Mouse (Mus musculus): ENCODE data around the gene Nsd1.
A peak's percentile ranks its signal among the peaks of the same experiment; 100 is the strongest.

Gene Nsd1

GRCm38 (mm10) chr13:55258651-55259050 is 49.1 kb downstream of the Nsd1 start:
- no peak for DNase-seq

DNA sequence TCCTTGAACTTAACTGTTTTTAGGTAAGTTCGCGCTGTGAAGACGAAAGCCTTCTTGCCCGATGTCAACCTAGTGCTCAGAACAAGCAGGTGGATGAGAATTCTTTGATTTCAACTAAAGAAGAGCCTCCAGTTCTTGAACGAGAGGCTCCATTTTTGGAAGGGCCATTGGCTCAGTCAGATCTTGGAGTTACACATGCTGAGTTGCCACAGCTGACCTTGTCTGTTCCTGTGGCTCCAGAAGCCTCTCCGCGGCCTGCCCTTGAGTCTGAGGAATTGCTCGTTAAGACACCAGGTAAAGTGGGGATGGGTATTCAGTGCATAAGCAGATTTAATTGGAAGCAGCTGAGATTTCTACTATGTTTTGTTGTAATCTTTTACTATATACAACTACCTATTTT is 51.9 kb downstream of the Nsd1 start:
- no peak for DNase-seq

GRCm38 (mm10) chr13:55262096-55262495 is 52.5 kb downstream of the Nsd1 start:
- DNase-seq: no peak

GRCm38 (mm10) chr13:55277203-55277602 is 67.6 kb downstream of the Nsd1 start:
- DNase-seq: no peak

DNA sequence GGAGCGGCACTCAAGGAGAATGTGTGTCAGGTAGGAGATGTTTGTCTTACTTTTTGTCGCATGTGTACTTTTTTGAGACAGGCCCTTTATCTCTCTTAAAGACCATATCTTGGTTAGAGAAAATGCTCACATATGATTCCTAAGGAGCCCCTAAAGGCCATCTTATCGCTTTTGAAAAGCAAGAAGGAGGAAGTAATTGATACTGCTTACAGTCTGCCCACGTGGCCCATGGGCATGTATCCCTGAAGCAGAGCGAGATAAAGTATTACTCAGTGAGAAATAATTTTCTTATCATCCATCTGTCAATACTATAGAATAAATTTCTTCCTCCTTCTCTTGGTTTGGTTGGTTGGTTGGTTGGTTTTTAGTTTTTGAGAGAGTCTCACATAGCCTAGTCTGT is 68.1 kb downstream of the Nsd1 start:
- DNase-seq: no peak

DNA sequence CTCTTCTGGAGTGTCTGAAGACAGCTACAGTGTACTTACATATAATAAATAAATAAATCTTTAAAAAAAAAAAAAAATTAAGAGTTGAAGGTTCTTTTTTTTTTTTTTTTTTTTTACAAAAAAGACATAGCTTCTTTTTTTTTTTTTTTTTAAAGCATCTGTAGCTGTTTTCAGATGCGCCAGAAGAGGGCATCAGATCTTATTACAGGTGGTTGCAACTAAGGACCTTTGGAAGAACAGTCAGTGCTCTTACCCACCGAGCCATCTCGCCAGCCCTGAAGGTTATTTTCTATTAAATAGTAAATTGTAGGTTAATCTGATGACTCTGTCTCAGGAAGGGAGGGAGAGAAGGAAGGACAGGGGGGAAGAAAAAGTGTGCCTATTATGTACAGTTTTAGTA is 79.3 kb downstream of the Nsd1 start:
- DNase-seq: peak; percentile 12

- no peak for DNase-seq
These were observed 87.2 kb downstream of the Nsd1 start for GRCm38 (mm10) chr13:55296760-55297159.

DNA sequence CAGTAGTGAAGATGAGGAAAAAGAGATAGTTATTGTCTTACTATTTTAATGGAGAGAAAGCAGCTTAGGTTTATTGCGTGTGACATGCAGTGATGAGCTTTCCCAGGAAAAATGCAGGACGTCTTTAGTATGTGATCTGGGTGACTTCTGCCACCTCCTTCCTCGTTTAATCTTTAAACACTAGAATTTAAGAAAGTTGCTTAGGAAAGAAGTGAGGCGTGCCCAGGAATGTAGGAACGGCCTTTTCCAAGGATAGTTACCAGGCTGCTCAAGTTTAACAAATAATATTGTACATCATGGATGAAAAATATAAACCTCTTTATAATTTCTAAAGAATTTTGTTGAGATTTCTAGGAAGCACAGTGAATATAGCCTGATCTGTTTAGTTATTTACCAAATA is 91.3 kb downstream of the Nsd1 start:
- no peak for DNase-seq

- DNase-seq: no peak
These were observed 102.5 kb downstream of the Nsd1 start for GRCm38 (mm10) chr13:55312028-55312630.

DNA sequence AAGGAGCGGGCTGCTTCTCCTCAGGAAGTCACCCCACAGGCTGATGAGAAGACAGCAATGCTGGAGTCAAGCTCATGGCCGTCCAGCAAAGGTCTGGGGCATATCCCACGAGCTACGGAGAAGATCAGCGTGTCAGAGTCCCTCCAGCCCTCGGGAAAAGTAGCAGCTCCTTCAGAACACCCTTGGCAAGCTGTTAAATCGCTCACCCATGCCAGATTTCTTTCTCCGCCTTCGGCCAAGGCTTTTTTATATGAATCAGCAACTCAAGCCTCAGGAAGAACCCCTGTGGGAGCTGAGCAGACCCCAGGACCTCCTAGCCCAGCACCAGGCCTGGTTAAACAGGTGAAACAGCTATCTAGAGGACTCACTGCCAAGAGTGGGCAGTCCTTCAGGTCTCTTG is 103.5 kb downstream of the Nsd1 start:
- no peak for DNase-seq

DNA sequence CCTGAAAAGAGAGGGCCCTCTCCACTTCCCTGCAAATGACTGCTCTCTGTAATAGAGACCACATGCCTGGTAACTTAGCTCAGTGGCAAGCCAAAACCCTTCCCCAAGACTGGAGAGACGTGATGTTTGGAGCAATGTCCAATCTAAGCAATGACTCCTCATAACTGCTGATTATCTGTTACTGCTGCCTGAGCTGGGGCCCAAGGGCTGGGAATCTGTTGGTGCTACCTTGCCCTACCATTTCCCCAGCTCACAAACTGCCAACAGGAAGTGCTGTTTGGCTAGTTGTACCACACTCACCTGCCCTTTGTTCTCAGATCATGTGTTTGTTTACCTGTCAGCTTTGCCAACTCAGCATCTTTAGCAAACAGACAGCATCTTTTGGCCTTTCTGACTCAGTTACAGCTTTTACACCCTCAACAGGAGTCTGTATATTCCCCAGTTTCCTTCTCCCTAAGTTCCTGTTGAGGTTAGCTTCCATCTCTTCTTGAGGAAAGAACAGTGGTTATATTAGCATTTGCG is 105.4 kb downstream of the Nsd1 start:
- DNase-seq: no peak

- no peak for DNase-seq
These were observed 108.8 kb downstream of the Nsd1 start for GRCm38 (mm10) chr13:55318351-55318750.

GRCm38 (mm10) chr13:55319931-55320533 is 110.5 kb downstream of the Nsd1 start, which contains the start of gene Prelid1:
Gene Prelid1, plus strand, starts transcription at chr13:55320500.
- no peak for DNase-seq

DNA sequence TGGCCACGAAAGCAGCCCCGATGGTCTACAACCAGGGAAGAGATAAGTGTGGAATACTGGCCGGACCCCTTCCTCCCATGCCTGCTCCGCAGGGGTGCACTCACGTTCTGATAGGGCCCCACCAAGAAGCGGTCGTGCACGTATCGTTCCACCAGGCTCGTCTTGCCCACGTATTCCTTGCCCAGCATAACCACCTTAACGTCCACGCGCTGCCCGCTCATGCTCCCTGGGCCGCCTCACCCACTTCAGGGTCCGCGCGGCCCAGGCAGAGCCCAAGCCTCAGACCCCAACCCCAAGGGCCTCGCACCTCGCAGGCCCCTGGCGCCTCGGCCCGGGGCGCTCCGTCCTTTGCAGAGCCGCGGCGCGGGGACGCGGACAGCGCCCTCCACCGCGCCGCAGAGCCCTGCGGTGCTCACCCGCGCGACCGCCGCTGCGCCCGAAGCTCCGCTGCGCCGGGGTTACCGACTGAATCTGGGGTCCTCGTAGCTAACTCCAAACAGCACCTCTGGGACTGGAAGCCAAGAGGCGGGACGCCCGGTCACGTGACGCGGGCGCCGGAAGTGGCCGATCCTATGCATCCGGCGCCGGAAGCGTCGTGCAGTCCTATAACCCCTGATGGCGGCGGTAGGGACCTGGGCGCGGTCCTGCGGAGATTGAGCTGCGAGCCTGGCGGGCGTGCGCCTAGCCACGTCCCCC is 112.0 kb downstream of the Nsd1 start, which contains the start of gene Rab24:
TSS of gene Rab24 (minus strand) at position 513 of the 696 bp plus-strand sequence.
- DNase-seq: peak; percentile 93

GRCm38 (mm10) chr13:55322130-55322825 is 112.7 kb downstream of the Nsd1 start:
- DNase-seq: peak; percentile 64

DNA sequence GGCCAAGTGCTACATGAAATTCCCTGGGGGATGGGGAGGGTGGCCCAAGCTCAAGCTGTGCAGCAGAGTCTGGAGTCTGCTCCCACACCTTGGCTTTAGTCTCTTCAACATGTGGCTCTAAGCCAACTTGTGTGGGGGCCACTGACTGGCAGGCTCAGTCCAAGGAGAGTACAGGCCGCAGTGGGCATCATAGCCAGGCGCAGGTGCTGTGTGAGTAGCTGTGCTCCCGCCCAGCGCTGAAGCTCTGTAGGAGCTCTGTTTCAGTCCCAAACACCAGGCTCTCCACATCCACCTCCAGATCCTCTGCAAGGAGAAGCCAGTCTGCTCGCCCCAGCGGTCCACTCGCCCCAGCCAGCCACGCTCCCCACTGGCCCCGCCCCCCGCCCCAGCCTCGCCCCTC is 116.0 kb downstream of the Nsd1 start:
- no peak for DNase-seq

DNA sequence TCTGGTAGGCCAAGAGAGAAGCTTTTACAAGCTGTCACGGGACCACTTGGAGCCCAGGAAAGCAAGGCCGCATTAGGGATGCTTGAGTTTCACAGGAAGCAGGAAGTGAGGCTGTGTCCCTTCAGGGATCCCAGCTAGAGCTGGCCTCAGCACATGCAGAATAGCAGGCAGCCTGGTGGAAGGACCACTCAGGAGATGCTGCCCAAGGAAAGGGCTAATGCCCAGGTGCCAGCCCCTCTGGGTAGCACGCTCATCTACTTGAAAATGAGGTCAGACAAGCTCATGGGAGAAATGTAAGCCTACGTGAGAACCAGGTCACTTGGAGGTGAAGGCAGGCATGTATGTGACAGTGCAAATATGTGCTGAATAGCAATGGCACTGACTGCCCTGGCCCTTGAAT is 117.6 kb downstream of the Nsd1 start:
- no peak for DNase-seq

GRCm38 (mm10) chr13:55327633-55328032 is 118.1 kb downstream of the Nsd1 start:
- peak; percentile 94 for DNase-seq

GRCm38 (mm10) chr13:55328171-55328570 is 118.6 kb downstream of the Nsd1 start:
- DNase-seq: no peak

DNA sequence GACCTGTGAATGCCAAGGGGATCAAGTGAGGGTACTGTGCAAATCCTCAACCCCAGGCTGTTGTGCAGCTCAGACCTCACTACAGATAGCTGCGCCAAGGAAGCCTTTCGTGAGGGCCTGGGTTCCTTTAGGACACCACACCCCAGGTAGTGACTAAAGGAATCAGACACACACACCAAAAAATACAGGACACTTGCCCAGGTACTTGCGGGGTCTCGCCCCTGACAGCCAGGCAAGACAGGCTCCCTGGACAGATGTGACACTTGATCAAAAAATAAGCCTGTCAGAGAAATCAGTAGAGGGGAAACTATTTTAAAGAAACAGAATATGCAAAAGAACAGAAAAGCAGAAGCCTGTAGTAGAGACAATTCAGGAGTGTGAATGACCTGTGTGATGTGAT is 119.1 kb downstream of the Nsd1 start:
- no peak for DNase-seq

- no peak for DNase-seq
These were observed 119.6 kb downstream of the Nsd1 start for GRCm38 (mm10) chr13:55329109-55329682.

GRCm38 (mm10) chr13:55329683-55330566 is 120.3 kb downstream of the Nsd1 start, which contains the start of gene Mxd3:
Gene Mxd3, minus strand, starts transcription at chr13:55329823.
- DNase-seq: peak; percentile 79
